ENCODE assay signal across 10 mouse cellular contexts in genomic region chr7:27395521-27396183, GRCm38 (mm10). TPM values are rescaled to one million over a fixed set of nuclear protein-coding genes. Genes with fewer than 3 reads are reported as not detected.
DNase-seq lines count a peak whose midpoint lies in the region; ATAC-seq and TF ChIP-seq lines count a peak whose summit lies in the region.
"Had no signal": no experiment of that assay in that cellular context is flagged by ENCODE, and none has a peak within 500 bp of the region (broad histone marks: within the 10 kb centered on the region; RNA-seq: fewer than 3 reads in every experiment).

No protein-coding gene starts in this region.

- H3K9me3 ChIP-seq in heart, embryonic 12.5 days (replicated peaks) = no peaks in the 10 kb centered on the region
- H3K9me3 ChIP-seq in ES-E14 (ENCODE audit: control insufficient read depth, insufficient read depth, low read depth, low read length) = no peaks in the 10 kb centered on the region
- H3K9me3 ChIP-seq in forebrain, embryonic 12.5 days = no peaks in the 10 kb centered on the region
- H3K9me3 ChIP-seq in liver, embryonic 16.5 days (replicated peaks; ENCODE audit: control insufficient read depth, low read length) = no peaks in the 10 kb centered on the region

- peaks cover 6% of the 10 kb centered on the region; the same call in 1 of the 2 replicates for H3K4me1 ChIP-seq in heart, embryonic 12.5 days (replicated peaks)
- peaks cover 8 to 18% of the 10 kb centered on the region in 2 experiments; a peak in 3 of 4 replicates for H3K4me1 ChIP-seq in ES-E14 (ENCODE audit: control insufficient read depth in 2 of 2, insufficient read depth in 2 of 2, low read length in 2 of 2, poor library complexity in 1 of 2)
- H3K4me1 ChIP-seq in forebrain, embryonic 12.5 days = peaks cover 19% of the 10 kb centered on the region
- H3K4me1 ChIP-seq in liver, embryonic 16.5 days (ENCODE audit: control insufficient read depth, low read depth, low read length) = no peaks in the 10 kb centered on the region; the same call in 1 of the 2 replicates

- ATAC-seq in heart, embryonic 12.5 days (ENCODE audit: insufficient number of reproducible peaks, low FRiP score) = no peak
- ATAC-seq in forebrain, embryonic 12.5 days (ENCODE audit: low FRiP score) = no peak
- ATAC-seq in liver, embryonic 16.5 days (ENCODE audit: low read depth) = no peak
- no peak for ATAC-seq in megakaryocyte-erythroid progenitor cell, adult 5-6 weeks (replicated peaks; ENCODE audit: low FRiP score, low TSS enrichment, poor library complexity, severe bottlenecking)

- H3K4me3 ChIP-seq in heart, embryonic 12.5 days = peak overlapping the region; percentile 60
- peak overlapping the region; percentile 78 to 89 for H3K4me3 ChIP-seq in ES-E14 (ENCODE audit: insufficient read depth in 1 of 2, low read depth in 1 of 2, low read length in 2 of 2, poor library complexity in 1 of 2, severe bottlenecking in 1 of 2)
- H3K4me3 ChIP-seq in forebrain, embryonic 12.5 days (replicated peaks) = peak overlapping the region; percentile 53
- H3K4me3 ChIP-seq in liver, embryonic 16.5 days (ENCODE audit: low read depth, low read length) = peak overlapping the region; percentile 40; the same call in 1 of the 2 replicates

- WGBS in heart, embryonic 12.5 days = 4% methylated on average over 22 of the region's 22 CpGs
- 1% methylated on average over 22 of the region's 22 CpGs for WGBS in forebrain, embryonic 12.5 days
- WGBS in liver, embryonic 16.5 days (ENCODE audit: insufficient replicate concordance) = 2% methylated on average over 22 of the region's 22 CpGs

- peak overlapping the region; percentile 91 for H3K4me2 ChIP-seq in heart, embryonic 12.5 days
- H3K4me2 ChIP-seq in forebrain, embryonic 12.5 days = peak overlapping the region; percentile 88
- H3K4me2 ChIP-seq in liver, embryonic 16.5 days (ENCODE audit: low read depth, low read length) = no peak overlapping the region

- no peaks in the 10 kb centered on the region for H3K36me3 ChIP-seq in heart, embryonic 12.5 days
- peaks cover 5% of the 10 kb centered on the region; the same call in 1 of the 2 replicates for H3K36me3 ChIP-seq in ES-E14 (ENCODE audit: control insufficient read depth, insufficient read depth, low read length, poor library complexity, severe bottlenecking)
- H3K36me3 ChIP-seq in forebrain, embryonic 12.5 days (replicated peaks) = no peaks in the 10 kb centered on the region
- no peaks in the 10 kb centered on the region for H3K36me3 ChIP-seq in liver, embryonic 16.5 days (ENCODE audit: control insufficient read depth, insufficient read depth)

- H3K27ac ChIP-seq in heart, embryonic 12.5 days (ENCODE audit: poor library complexity, severe bottlenecking) = no peak overlapping the region
- H3K27ac ChIP-seq in ES-E14 (ENCODE audit: insufficient read depth, low read depth, low read length, poor library complexity, severe bottlenecking) = peak overlapping the region; percentile 91
- H3K27ac ChIP-seq in forebrain, embryonic 12.5 days = no peak overlapping the region
- H3K27ac ChIP-seq in liver, embryonic 16.5 days (ENCODE audit: low read length) = no peak overlapping the region

- in situ Hi-C loops in ES-E14 (cut with MboI; ENCODE audit: low sequenced_read_pairs in 2 of 2, unreplicated experiment in 2 of 2) = no loop called here

- DNase-seq in heart, adult 8-10 months (ENCODE audit: low spot score) = no peak
- DNase-seq in ES-E14 (ENCODE audit: low read depth, low spot score) = peak; percentile 75
- DNase-seq in adrenal gland, postnatal 36 days = no peak
- DNase-seq in spleen, postnatal 36 days (ENCODE audit: low spot score in 2 of 2) = no peak

- peaks cover 91% of the 10 kb centered on the region for H3K27me3 ChIP-seq in heart, embryonic 12.5 days (replicated peaks)
- H3K27me3 ChIP-seq in forebrain, embryonic 12.5 days = peaks cover 90% of the 10 kb centered on the region
- H3K27me3 ChIP-seq in liver, embryonic 16.5 days (ENCODE audit: control insufficient read depth, insufficient read depth, low read depth, low read length) = peaks cover 62% of the 10 kb centered on the region

- no peak overlapping the region for H3K9ac ChIP-seq in heart, embryonic 12.5 days
- H3K9ac ChIP-seq in ES-E14 (ENCODE audit: insufficient read depth, low read depth, low read length, poor library complexity, severe bottlenecking) = peak overlapping the region; percentile 73
- H3K9ac ChIP-seq in forebrain, embryonic 12.5 days = no peak overlapping the region
- H3K9ac ChIP-seq in liver, embryonic 16.5 days (ENCODE audit: low read depth, low read length) = no peak overlapping the region

TF ChIP-seq in ES-E14, 5 proteins besides CTCF, POLR2A, EP300 and RAD21:
- TF ChIP-seq ZNF384 (IDR thresholded peaks at IDR 0.05; ENCODE audit: low read depth, low read length) (peak; percentile 99), ZC3H11A (IDR thresholded peaks at IDR 0.05; ENCODE audit: borderline replicate concordance, low read depth, low read length) (no peak), MAFK (IDR thresholded peaks at IDR 0.05; ENCODE audit: insufficient read depth, low read depth, low read length) (peak; percentile 42; the same call in 1 of the 2 replicates), CHD2 (IDR thresholded peaks at IDR 0.05; ENCODE audit: low read depth, low read length) (no peak), HCFC1 (IDR thresholded peaks at IDR 0.05; ENCODE audit: borderline replicate concordance, insufficient read depth, low read length) (no peak)
TF ChIP-seq in ES-E14: peak in this region for 2.

RNA-seq across cellular contexts. Expression of gene Gm20479, which starts 38.4 kb away (rescaled TPM):
- polyA plus RNA-seq in heart, embryonic 12.5 days (2016; fragmentation: Nextera tagmentation; extraction: Ambion mirVana) = 1.2 and 1.5 TPM in 2 replicates
- not detected for total RNA-seq in heart, adult 8-10 months (2022)
- 1.4 and 1.5 TPM in 2 replicates for total RNA-seq in ES-E14 (2012; rRNA removed)
- 1.5 TPM in 1 of 2 replicates, not detected in the other for polyA plus RNA-seq in forebrain, embryonic 12.5 days (2016; fragmentation: Nextera tagmentation; extraction: Ambion mirVana)
- polyA plus RNA-seq in liver, embryonic 16.5 days (2015; fragmentation: Nextera tagmentation; extraction: Ambion mirVana) = 0.23 and 0.44 TPM in 2 replicates
- total RNA-seq in adrenal gland, postnatal 36 days (2021) = 1 to 10 TPM in 1 of 2 experiments, not detected in 1; 6.1 TPM
- not detected in 2 replicates for total RNA-seq in megakaryocyte-erythroid progenitor cell, adult 5-6 weeks (2014; fragmentation: Nextera tagmentation)
- total RNA-seq in megakaryocyte-erythroid progenitor cell, adult 5-6 weeks (2017) = not detected in 2 replicates
- total RNA-seq: MEL had no signal
- polyA plus RNA-seq: frontal cortex, adult 2 months had no signal

RNA-seq across cellular contexts. Expression of gene Shkbp1, which starts 39.8 kb away (rescaled TPM):
- 35.4 and 39.4 TPM in 2 replicates for polyA plus RNA-seq in heart, embryonic 12.5 days (2016; fragmentation: Nextera tagmentation; extraction: Ambion mirVana)
- 1 to 10 TPM; 4.8 to 8.0 (median 6.0) TPM for total RNA-seq in heart, adult 8-10 months (2022)
- total RNA-seq in ES-E14 (2012; rRNA removed) = 28.8 and 45.5 TPM in 2 replicates
- polyA plus RNA-seq in forebrain, embryonic 12.5 days (2016; fragmentation: Nextera tagmentation; extraction: Ambion mirVana) = 77.1 and 81.2 TPM in 2 replicates
- 16.1 and 16.5 TPM in 2 replicates for polyA plus RNA-seq in liver, embryonic 16.5 days (2015; fragmentation: Nextera tagmentation; extraction: Ambion mirVana)
- 10 to 100 TPM; 22.3 TPM for total RNA-seq in adrenal gland, postnatal 36 days (2021)
- 39.2 and 72.7 TPM in 2 replicates for total RNA-seq in megakaryocyte-erythroid progenitor cell, adult 5-6 weeks (2014; fragmentation: Nextera tagmentation)
- 20.6 and 35.1 TPM in 2 replicates for total RNA-seq in megakaryocyte-erythroid progenitor cell, adult 5-6 weeks (2017)

RNA-seq across cellular contexts. Expression of gene Sptbn4, which starts 51.8 kb away (rescaled TPM):
- 0.26 TPM in 2 replicates for polyA plus RNA-seq in heart, embryonic 12.5 days (2016; fragmentation: Nextera tagmentation; extraction: Ambion mirVana)
- under 1 TPM; 0.22 to 0.49 (median 0.30) TPM for total RNA-seq in heart, adult 8-10 months (2022)
- total RNA-seq in ES-E14 (2012; rRNA removed) = 9.1 and 18.6 TPM in 2 replicates
- 0.47 and 1.3 TPM in 2 replicates for polyA plus RNA-seq in forebrain, embryonic 12.5 days (2016; fragmentation: Nextera tagmentation; extraction: Ambion mirVana)
- 0.02 and 0.06 TPM in 2 replicates for polyA plus RNA-seq in liver, embryonic 16.5 days (2015; fragmentation: Nextera tagmentation; extraction: Ambion mirVana)
- under 1 TPM; 0.59 to 0.83 TPM for total RNA-seq in adrenal gland, postnatal 36 days (2021)
- total RNA-seq in megakaryocyte-erythroid progenitor cell, adult 5-6 weeks (2014; fragmentation: Nextera tagmentation) = 0.09 and 0.37 TPM in 2 replicates
- total RNA-seq in megakaryocyte-erythroid progenitor cell, adult 5-6 weeks (2017) = 0.15 TPM in 1 of 2 replicates, not detected in the other

RNA-seq across cellular contexts. Expression of gene Blvrb, which starts 52.1 kb away (rescaled TPM):
- 68.4 and 82.4 TPM in 2 replicates for polyA plus RNA-seq in heart, embryonic 12.5 days (2016; fragmentation: Nextera tagmentation; extraction: Ambion mirVana)
- total RNA-seq in heart, adult 8-10 months (2022) = 10 to 100 TPM; 27.7 to 29.2 (median 29.0) TPM
- 22.0 and 29.6 TPM in 2 replicates for total RNA-seq in ES-E14 (2012; rRNA removed)
- 18.1 and 22.2 TPM in 2 replicates for polyA plus RNA-seq in forebrain, embryonic 12.5 days (2016; fragmentation: Nextera tagmentation; extraction: Ambion mirVana)
- 853 and 865 TPM in 2 replicates for polyA plus RNA-seq in liver, embryonic 16.5 days (2015; fragmentation: Nextera tagmentation; extraction: Ambion mirVana)
- 10 to 100 TPM; 42.4 to 45.6 TPM for total RNA-seq in adrenal gland, postnatal 36 days (2021)
- 667 and 741 TPM in 2 replicates for total RNA-seq in megakaryocyte-erythroid progenitor cell, adult 5-6 weeks (2014; fragmentation: Nextera tagmentation)
- 183 and 213 TPM in 2 replicates for total RNA-seq in megakaryocyte-erythroid progenitor cell, adult 5-6 weeks (2017)

RNA-seq across cellular contexts. Expression of gene Ltbp4, which starts 58.2 kb away (rescaled TPM):
- polyA plus RNA-seq in heart, embryonic 12.5 days (2016; fragmentation: Nextera tagmentation; extraction: Ambion mirVana) = 53.9 and 57.1 TPM in 2 replicates
- total RNA-seq in heart, adult 8-10 months (2022) = 100 to 1,000 TPM; 166 to 198 (median 187) TPM
- total RNA-seq in ES-E14 (2012; rRNA removed) = 65.8 and 114 TPM in 2 replicates
- 12.4 and 16.5 TPM in 2 replicates for polyA plus RNA-seq in forebrain, embryonic 12.5 days (2016; fragmentation: Nextera tagmentation; extraction: Ambion mirVana)
- 5.2 and 7.6 TPM in 2 replicates for polyA plus RNA-seq in liver, embryonic 16.5 days (2015; fragmentation: Nextera tagmentation; extraction: Ambion mirVana)
- 10 to 100 TPM; 77.8 to 94.6 TPM for total RNA-seq in adrenal gland, postnatal 36 days (2021)
- 0.39 TPM in 1 of 2 replicates, not detected in the other for total RNA-seq in megakaryocyte-erythroid progenitor cell, adult 5-6 weeks (2014; fragmentation: Nextera tagmentation)
- total RNA-seq in megakaryocyte-erythroid progenitor cell, adult 5-6 weeks (2017) = 0.05 and 1.4 TPM in 2 replicates
